Mouse (Mus musculus) yolk sac, embryonic 10.5 days (tissue): ENCODE measurements around the gene P3h4.

ENCODE experiments used
- DNase-seq: peaks from one replicate; pipeline ENCODE4 v3.0.0-alpha.2; 2017; ENCODE audit warnings: low spot score

P3h4 gene

GRCm38 (mm10) chr11:100408835-100409462 is 5.7 kb downstream of the P3h4 start:
- no peak for DNase-seq

GRCm38 (mm10) chr11:100408076-100408834 is 6.4 kb downstream of the P3h4 start:
- DNase-seq: peak; percentile 51

GRCm38 (mm10) chr11:100406995-100407705 is 7.5 kb downstream of the P3h4 start:
- no peak for DNase-seq

GRCm38 (mm10) chr11:100406273-100406672 is 8.4 kb downstream of the P3h4 start:
- DNase-seq: no peak

GRCm38 (mm10) chr11:100404456-100405074 is 10.1 kb downstream of the P3h4 start:
- no peak for DNase-seq

GRCm38 (mm10) chr11:100403445-100404134 is 11.0 kb downstream of the P3h4 start:
- no peak for DNase-seq

- no peak for DNase-seq
Measured at GRCm38 (mm10) chr11:100402682-100403081, 12.0 kb downstream of the P3h4 start.

- no peak for DNase-seq
Measured at GRCm38 (mm10) chr11:100402240-100402639, 12.4 kb downstream of the P3h4 start.

GRCm38 (mm10) chr11:100400842-100401241 is 13.8 kb downstream of the P3h4 start:
- DNase-seq: no peak

GRCm38 (mm10) chr11:100399727-100400538 is 14.7 kb downstream of the P3h4 start:
- DNase-seq: no peak

- DNase-seq: no peak
Measured at GRCm38 (mm10) chr11:100399320-100399719, 15.3 kb downstream of the P3h4 start.

GRCm38 (mm10) chr11:100398517-100398916 is 16.1 kb downstream of the P3h4 start:
- no peak for DNase-seq

- peak; percentile 100 for DNase-seq
Measured at GRCm38 (mm10) chr11:100397600-100398389, 16.8 kb downstream of the P3h4 start, which contains the start of gene Jup. Jup (minus strand) TSS chr11:100397763.

- peak; percentile 67 for DNase-seq
Measured at GRCm38 (mm10) chr11:100396886-100397599, 17.6 kb downstream of the P3h4 start.

- peak; percentile 80 for DNase-seq
Measured at GRCm38 (mm10) chr11:100395861-100396631, 18.6 kb downstream of the P3h4 start.

GRCm38 (mm10) chr11:100395200-100395599 is 19.4 kb downstream of the P3h4 start:
- peak; percentile 76 for DNase-seq

- no peak for DNase-seq
Measured at GRCm38 (mm10) chr11:100394353-100395074, 20.1 kb downstream of the P3h4 start.

GRCm38 (mm10) chr11:100393733-100394132 is 20.9 kb downstream of the P3h4 start:
- peak; percentile 29 for DNase-seq
